Mouse (Mus musculus) kidney, postnatal 36 days (tissue): Measurements from ENCODE around the gene Hunk.

ENCODE experiments used
- DNase-seq, 2 experiments: peaks; one replicate each; pipeline ENCODE4 v3.0.0; 2021 to 2022; ENCODE audit warnings: mixed read lengths in 2 of 2

Gene Hunk

GRCm38 (mm10) chr16:90395996-90396556, 10.3 kb downstream of the Hunk start:
- peak; percentile 62 to 67 for DNase-seq

- DNase-seq = peak in 1 of 2 experiments; percentile 1
Observed at GRCm38 (mm10) chr16:90396882-90397281, 11.1 kb downstream of the Hunk start.

GRCm38 (mm10) chr16:90400314-90400713, 14.5 kb downstream of the Hunk start:
- peak; percentile 59 to 79 for DNase-seq

- DNase-seq = peak in 1 of 2 experiments; percentile 36
Observed at GRCm38 (mm10) chr16:90400906-90401666, 15.3 kb downstream of the Hunk start.

- peak in 1 of 2 experiments; percentile 31 for DNase-seq
Observed at GRCm38 (mm10) chr16:90402292-90402691, 16.5 kb downstream of the Hunk start.

- DNase-seq = no peak
Observed at GRCm38 (mm10) chr16:90405195-90405594, 19.4 kb downstream of the Hunk start.

GRCm38 (mm10) chr16:90405599-90405998, 19.8 kb downstream of the Hunk start:
- no peak for DNase-seq

- peak in 1 of 2 experiments; percentile 45 for DNase-seq
Observed at GRCm38 (mm10) chr16:90407541-90408289, 21.9 kb downstream of the Hunk start.

- peak; percentile 71 to 92 for DNase-seq
Observed at GRCm38 (mm10) chr16:90412096-90413082, 26.6 kb downstream of the Hunk start.

- DNase-seq = no peak
Observed at GRCm38 (mm10) chr16:90416621-90417020, 30.8 kb downstream of the Hunk start.

- DNase-seq = peak in 1 of 2 experiments; percentile 27
Observed at GRCm38 (mm10) chr16:90418661-90419060, 32.8 kb downstream of the Hunk start.

GRCm38 (mm10) chr16:90421145-90421544, 35.3 kb downstream of the Hunk start:
- DNase-seq = no peak

- no peak for DNase-seq
Observed at GRCm38 (mm10) chr16:90421551-90421950, 35.7 kb downstream of the Hunk start.

- DNase-seq = peak in 1 of 2 experiments; percentile 66
Observed at GRCm38 (mm10) chr16:90422108-90422529, 36.3 kb downstream of the Hunk start.

GRCm38 (mm10) chr16:90423898-90424297, 38.1 kb downstream of the Hunk start:
- no peak for DNase-seq

- no peak for DNase-seq
Observed at GRCm38 (mm10) chr16:90424391-90424790, 38.6 kb downstream of the Hunk start.

- no peak for DNase-seq
Observed at GRCm38 (mm10) chr16:90426234-90426633, 40.4 kb downstream of the Hunk start.

- no peak for DNase-seq
Observed at GRCm38 (mm10) chr16:90427838-90428630, 42.2 kb downstream of the Hunk start.

- DNase-seq = no peak
Observed at GRCm38 (mm10) chr16:90433551-90433950, 47.7 kb downstream of the Hunk start.

GRCm38 (mm10) chr16:90435231-90435630, 49.4 kb downstream of the Hunk start:
- no peak for DNase-seq

GRCm38 (mm10) chr16:90437276-90437675, 51.5 kb downstream of the Hunk start:
- no peak for DNase-seq
